Mouse (Mus musculus): ENCODE results near the gene Cxcl17. TPM values are rescaled to one million over a fixed set of nuclear protein-coding genes. Genes with fewer than 3 reads are reported as not detected.
"Not testable (repeated sequence)": the region's sequence is repeated elsewhere in the genome, so short reads cannot be mapped to it uniquely, and the experiment has no call there.

The Cxcl17 gene
- polyA plus RNA-seq (2021): 0.10 TPM

DNA sequence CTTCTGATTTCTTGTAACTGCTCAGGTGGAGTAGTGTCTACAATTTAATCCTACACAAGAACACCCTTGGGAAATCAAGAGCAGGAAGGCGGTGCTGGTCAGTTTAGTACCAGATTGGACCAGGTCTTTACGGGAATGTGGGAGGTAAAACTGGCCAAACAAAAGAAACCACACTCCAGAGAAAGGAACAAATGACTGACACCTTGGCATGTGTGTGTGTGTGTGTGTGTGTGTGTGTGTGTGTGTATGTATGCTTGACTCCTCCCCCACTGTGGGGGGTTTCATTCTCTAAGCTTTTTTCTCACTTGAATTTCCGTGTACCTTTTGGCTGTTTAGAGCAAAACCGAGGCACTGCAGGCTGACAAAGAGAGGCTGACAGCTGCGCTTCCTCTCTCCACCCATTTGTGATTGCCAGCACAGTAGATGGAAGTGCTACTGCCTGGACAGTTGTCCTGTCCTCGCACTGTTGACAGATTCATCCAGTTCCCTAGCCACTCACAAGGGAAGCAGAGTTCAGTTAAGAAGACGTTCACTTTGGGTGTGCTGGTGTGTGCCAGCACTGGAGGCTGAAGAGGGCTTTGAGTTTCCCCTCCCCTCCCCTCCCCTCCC, at the start of gene Cxcl17:
TSS of gene Cxcl17 (minus strand) at position 54 of the 609 bp plus-strand sequence.
- no peak for DNase-seq (ENCODE audit: low read depth, low spot score)
- in situ Hi-C loops (cut with MboI; ENCODE audit: low pct_unique_long_range_greater_than_20kb): no loop called here
- POLR2A ChIA-PET: no interaction called here

DNA sequence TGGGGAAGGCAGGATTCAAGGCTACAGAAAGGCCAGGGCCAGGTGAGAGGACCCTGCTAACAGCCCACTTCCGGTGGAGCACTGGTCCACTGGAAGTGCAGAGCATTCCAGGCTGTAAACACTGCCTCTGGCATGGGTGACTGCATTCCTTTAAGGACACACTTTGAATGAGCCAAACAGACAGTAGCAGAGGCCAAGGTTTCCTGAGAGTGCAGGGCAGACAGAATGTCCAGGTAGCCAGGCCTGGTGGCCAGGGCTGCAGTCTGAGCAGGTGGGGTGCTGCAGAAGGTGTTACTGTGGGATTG, 49.3 kb upstream of the Cxcl17 start:
- H3K27me3 ChIP-seq; CTCF ChIA-PET; DNase-seq (ENCODE audit: low read depth, low spot score); POLR2A ChIA-PET; in situ Hi-C loops (cut with MboI; ENCODE audit: low pct_unique_long_range_greater_than_20kb): not testable (repeated sequence)
- peak; percentile 65 for ATAC-seq

More for the DNA sequence above, at the start of gene Cxcl17:
- TF ChIP-seq CTCF (IDR thresholded peaks at IDR 0.05): no peak
- no peak for ATAC-seq
- no peaks in the 10 kb centered on the region for H3K27me3 ChIP-seq
- CTCF ChIA-PET: interaction anchor here (3.1 kb wide), 1 partner anchor 10 kb away, joined by 14 read pairs; no protein-coding TSS in a partner anchor

DNA sequence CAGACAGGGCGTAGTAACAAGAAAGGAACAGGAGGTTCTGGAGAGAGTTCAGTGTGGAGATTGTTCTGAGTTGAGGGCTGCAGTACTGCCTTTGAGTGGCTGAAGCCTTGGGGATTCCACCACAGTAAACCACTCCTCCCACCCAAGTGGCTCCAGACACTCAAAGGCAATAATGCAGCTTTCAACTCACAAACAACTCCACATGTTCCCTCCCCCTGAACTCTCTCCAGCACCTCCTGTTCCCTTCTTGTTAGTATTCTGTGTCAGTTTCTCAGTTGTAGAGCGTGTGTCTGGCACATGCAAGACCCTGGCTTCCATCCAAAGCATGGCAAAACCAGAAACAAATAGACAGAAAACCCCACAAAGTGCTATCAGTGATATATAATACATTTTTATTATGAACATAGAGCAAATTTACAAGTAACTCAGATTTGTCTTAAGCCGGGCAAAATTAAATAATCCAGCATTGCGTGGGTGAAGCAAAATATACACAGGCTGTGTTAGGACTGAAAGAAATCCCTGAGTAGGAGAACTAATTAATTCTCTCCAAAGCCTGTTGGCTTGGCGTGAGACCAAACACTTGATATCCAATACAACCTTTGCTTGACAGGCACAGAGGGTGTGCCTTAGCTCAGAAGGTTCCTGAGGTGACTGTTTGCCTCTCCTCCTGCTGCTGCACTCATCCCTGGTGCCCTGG, 48.8 kb upstream of the Cxcl17 start:
- DNase-seq (ENCODE audit: low read depth, low spot score); CTCF ChIA-PET; in situ Hi-C loops (cut with MboI; ENCODE audit: low pct_unique_long_range_greater_than_20kb); POLR2A ChIA-PET; H3K27me3 ChIP-seq: not testable (repeated sequence)
- ATAC-seq: peak; percentile 8

DNA sequence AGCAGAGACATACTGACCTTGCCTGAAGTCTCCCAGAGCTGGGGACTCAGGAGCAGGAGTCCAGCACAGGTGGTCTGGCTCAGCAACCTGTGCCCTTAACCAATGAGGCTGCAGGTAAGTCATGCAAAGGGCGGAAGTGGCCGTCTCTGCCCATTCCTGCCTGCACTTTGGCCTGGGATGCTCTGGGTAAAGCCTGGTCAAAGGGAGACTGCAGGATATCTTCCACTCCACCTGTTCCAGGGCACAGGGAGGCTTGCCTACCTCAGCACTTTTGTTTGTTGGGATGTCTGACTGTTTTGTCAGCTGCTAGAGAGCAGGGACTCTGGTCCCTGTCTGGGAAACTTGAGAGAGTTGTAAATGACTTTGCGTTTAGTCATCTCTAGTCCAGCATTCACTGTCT, 39.4 kb upstream of the Cxcl17 start:
- no peak for TF ChIP-seq CTCF (IDR thresholded peaks at IDR 0.05)
- CTCF ChIA-PET: no interaction called here
- no peak for ATAC-seq
- POLR2A ChIA-PET: no interaction called here
- in situ Hi-C loops (cut with MboI; ENCODE audit: low pct_unique_long_range_greater_than_20kb): no loop called here
- H3K27me3 ChIP-seq: no peaks in the 10 kb centered on the region
- DNase-seq (ENCODE audit: low read depth, low spot score): no peak

DNA sequence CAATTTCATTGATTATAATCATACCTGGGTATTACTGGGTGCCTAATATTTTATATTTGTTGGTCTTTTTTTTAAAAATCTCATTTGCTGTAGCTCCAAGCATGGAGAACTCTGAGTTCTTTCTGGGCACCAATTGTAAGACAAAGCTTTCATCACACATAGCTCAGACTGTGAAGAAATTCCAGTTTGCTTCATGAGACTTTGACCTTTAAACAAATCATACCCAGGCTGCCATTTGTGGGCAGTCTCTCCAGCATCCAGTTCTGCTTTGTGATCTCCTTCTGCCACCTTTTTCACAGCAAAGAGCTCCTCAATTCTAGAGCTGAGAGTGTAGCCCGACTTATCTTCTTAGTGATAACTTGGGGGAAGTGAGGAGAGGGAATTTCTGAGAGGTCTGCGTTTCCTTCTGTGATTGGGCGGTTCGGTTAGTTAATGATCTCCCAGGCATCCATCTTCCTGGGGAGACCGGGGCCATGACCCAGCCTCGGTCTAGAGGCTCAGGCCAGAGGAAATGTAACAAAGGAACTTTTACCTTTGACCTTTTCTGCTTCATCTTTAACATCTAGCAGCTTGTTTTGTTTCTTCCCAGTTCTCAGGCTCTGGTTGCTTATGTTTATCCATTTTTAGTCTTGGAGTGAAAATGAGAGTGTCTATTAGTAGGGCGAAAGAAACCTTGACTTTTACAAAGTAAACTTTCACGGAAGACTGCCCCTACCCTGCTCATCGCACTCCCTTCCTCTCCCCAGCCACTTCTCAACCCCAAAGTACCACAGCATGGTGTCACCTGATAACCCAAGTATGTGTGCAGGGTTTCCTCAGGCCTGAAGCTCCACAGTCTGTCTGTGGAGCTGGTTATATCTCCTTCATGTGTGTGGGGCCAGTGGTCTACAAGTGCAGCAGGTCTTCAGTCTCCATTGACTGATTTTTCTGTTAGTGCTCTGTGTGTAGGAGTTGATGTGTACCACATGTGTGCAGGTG, 37.5 kb upstream of the Cxcl17 start:
- ATAC-seq: no peak
- TF ChIP-seq CTCF (IDR thresholded peaks at IDR 0.05): no peak
- POLR2A ChIA-PET: no interaction called here
- in situ Hi-C loops (cut with MboI; ENCODE audit: low pct_unique_long_range_greater_than_20kb): no loop called here
- H3K27me3 ChIP-seq: no peaks in the 10 kb centered on the region
- DNase-seq (ENCODE audit: low read depth, low spot score): no peak
- CTCF ChIA-PET: interaction anchor here (1.2 kb wide), 1 partner anchor 149 kb away, joined by 4 read pairs; no protein-coding TSS in a partner anchor

DNA sequence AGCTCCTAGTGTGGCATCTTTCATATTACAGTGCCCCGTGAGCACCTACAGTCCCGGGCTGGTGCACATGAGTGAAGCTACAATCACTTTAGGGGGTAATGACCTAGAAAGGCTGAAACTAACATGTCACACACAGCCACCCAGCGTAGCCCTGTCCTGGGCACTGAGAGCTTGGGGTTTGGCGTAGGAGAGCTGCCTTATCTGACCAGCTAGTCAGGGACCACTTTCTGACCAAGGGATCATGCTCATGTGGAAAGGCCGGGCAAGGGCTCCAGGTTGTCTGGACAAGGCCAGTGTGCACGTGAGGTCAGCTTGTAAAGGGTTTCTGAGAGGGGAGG, 28.1 kb upstream of the Cxcl17 start:
- ChIA-PET CTCF (interaction anchor here (0.9 to 1.5 kb wide), 2 partner anchors 31 to 180 kb away, joined by 3 read pairs; no protein-coding TSS in a partner anchor), POLR2A (no interaction called here)
- ATAC-seq: no peak
- no peaks in the 10 kb centered on the region for H3K27me3 ChIP-seq
- DNase-seq (ENCODE audit: low read depth, low spot score): no peak
- TF ChIP-seq CTCF (IDR thresholded peaks at IDR 0.05): no peak
- in situ Hi-C loops (cut with MboI; ENCODE audit: low pct_unique_long_range_greater_than_20kb): no loop called here

DNA sequence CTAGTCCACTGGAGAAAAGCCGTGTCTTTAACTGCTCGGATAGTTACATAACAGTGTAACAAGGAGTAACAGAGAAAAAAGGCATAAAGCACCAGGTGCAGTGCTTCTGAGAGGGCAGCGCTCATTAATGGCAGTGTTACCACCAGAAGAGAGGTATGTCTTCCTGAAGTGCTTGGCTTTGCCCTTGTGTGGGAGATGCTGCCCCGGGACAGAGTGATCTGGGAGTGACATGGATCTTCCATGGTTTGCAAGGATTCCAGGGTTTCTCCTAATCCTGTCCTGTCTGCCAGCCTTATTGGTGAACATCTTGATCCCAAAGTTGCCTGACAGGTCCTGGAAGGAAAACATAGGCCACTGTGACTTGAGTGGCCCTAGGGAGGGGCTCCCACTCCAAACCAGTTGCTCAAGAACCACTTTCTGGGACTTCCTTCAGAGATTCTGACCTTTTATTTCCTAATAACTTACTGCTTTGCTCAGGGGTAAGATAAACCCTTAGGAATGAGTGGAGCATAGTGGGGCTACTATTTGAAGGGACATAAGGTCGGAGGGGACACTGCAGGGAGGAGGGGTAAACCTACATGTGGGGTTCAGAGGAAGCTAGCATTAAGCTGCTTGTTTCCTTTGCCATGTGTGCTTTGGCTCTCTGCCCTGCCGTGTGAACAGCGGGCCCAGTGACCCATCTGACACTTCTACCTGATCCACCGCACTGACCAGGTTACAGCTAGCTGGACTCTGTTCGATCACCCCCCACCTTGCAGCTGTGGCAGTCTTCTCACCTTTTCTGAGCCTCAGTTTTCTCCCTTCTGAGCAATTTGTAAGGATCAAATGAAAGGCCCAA, 27.5 kb upstream of the Cxcl17 start:
- DNase-seq (ENCODE audit: low read depth, low spot score) (no peak), ATAC-seq (no peak)

DNA sequence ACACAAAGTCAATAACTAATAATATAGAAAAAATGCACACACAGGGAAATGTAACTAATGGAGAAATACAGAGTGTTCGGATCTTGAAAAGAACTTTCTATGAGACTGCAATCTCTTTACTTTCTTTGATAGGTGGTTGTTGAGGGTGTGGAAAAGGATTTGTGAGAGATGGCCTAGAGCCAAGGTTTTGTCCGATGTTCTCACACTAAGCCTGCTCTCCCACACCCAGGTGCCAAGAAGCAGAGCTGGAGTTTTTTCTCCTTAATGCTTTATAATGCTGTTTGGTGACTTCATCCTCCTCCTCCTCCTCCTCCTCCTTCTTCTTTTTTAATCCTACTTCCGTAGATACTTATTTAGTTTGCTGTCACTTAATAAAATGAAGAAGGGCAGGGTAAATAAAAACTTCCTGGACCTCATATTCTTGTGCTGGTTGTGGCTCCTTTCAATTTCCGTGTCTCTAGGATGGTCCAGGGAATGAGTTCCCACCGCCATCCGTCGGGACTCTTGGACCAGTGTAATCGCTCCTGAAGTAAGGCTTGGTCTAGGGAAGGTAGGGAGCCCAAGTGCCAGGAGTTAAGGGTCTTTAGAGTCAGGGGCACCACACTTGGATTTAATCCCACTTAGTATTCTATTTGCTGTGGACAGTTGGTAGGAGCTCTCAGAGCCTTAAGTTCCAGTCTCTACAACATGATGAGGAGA, 26.6 kb upstream of the Cxcl17 start:
- TF ChIP-seq CTCF (IDR thresholded peaks at IDR 0.05): no peak
- no peaks in the 10 kb centered on the region for H3K27me3 ChIP-seq
- ATAC-seq: no peak
- in situ Hi-C loops (cut with MboI; ENCODE audit: low pct_unique_long_range_greater_than_20kb): no loop called here
- no peak for DNase-seq (ENCODE audit: low read depth, low spot score)
- CTCF ChIA-PET: no interaction called here
- POLR2A ChIA-PET: interaction anchor here (1.1 kb wide), 1 partner anchor 10 kb away, joined by 3 read pairs; no protein-coding TSS in a partner anchor

More for the DNA sequence above, 27.5 kb upstream of the Cxcl17 start:
- CTCF ChIA-PET: interaction anchor here (0.9 kb wide), 1 partner anchor 181 kb away, joined by 3 read pairs; no protein-coding TSS in a partner anchor
- in situ Hi-C loops (cut with MboI; ENCODE audit: low pct_unique_long_range_greater_than_20kb): no loop called here
- POLR2A ChIA-PET: no interaction called here
- no peak for TF ChIP-seq CTCF (IDR thresholded peaks at IDR 0.05)
- H3K27me3 ChIP-seq: no peaks in the 10 kb centered on the region

DNA sequence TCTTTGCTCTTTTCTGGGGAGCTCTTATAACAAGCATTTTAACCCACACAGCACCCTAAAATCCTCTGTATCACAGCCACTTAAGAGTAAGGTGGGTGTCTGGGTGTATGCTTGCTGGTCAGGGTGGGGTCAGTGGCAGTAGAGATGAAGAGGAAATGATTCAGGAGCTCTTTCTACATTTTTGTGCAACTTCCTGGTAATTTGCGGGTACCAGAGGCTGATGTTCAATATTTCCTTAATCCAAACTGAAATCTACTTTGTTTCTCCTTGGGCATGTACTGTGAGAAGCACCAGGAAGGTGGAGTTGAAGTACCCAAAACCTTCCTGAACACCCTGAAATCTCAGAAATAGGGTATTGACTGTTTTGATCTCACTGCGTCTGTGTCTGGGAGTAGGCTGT, 24.0 kb upstream of the Cxcl17 start:
- H3K27me3 ChIP-seq: no peaks in the 10 kb centered on the region
- POLR2A ChIA-PET: no interaction called here
- CTCF ChIA-PET: no interaction called here
- TF ChIP-seq CTCF (IDR thresholded peaks at IDR 0.05): no peak
- no peak for ATAC-seq
- in situ Hi-C loops (cut with MboI; ENCODE audit: low pct_unique_long_range_greater_than_20kb): no loop called here
- no peak for DNase-seq (ENCODE audit: low read depth, low spot score)

DNA sequence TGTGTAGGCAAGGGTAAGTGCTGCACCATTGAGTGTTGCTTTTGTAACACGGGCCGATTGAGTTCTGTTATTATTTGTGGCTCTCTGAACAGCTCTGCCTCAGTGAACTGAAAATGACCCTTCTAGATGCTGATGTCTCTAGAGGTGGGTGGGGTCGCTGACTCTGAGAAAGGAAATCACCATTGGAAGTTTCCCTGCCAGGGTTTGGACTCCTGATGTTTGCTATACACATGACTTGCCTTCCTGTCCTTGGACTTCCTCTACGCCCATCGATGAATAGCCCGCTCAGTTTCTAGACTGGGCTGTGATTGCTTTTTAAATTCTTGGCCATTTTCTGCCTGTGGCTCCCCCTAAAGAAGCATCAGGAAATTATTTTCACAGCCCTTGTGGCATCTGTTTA, 23.5 kb upstream of the Cxcl17 start:
- DNase-seq (ENCODE audit: low read depth, low spot score): no peak

More for the DNA sequence above, 23.5 kb upstream of the Cxcl17 start:
- no peak for ATAC-seq
- no peak for TF ChIP-seq CTCF (IDR thresholded peaks at IDR 0.05)
- H3K27me3 ChIP-seq: no peaks in the 10 kb centered on the region
- CTCF ChIA-PET: no interaction called here
- in situ Hi-C loops (cut with MboI; ENCODE audit: low pct_unique_long_range_greater_than_20kb): no loop called here
- POLR2A ChIA-PET: no interaction called here
